8 mouse cellular contexts compared by ENCODE assay signal in genomic region chr15:89180571-89181229, GRCm38 (mm10). TPM values are rescaled to one million over a fixed set of nuclear protein-coding genes. Genes with fewer than 3 reads are reported as not detected.
A peak's percentile ranks its signal among the peaks of the same experiment; 100 is the strongest.
DNase-seq lines count a peak whose midpoint lies in the region; ATAC-seq and TF ChIP-seq lines count a peak whose summit lies in the region.

Plxnb2 (minus strand) TSS chr15:89180788.

- H3K36me3 ChIP-seq in lung, embryonic 14.5 days (ENCODE audit: insufficient read depth) = no peaks in the 10 kb centered on the region

- peak; percentile 87 for ATAC-seq in lung, embryonic 14.5 days (ENCODE audit: insufficient read depth)

- no peaks in the 10 kb centered on the region for H3K9me3 ChIP-seq in lung, embryonic 14.5 days (ENCODE audit: low read depth, low read length)

- H3K4me2 ChIP-seq in lung, embryonic 14.5 days = peak within 1 kb of the TSS; percentile 63

- peak within 1 kb of the TSS; percentile 96 for H3K27ac ChIP-seq in layer of hippocampus, adult 2 months
- peak within 1 kb of the TSS; percentile 90 for H3K27ac ChIP-seq in lung, embryonic 14.5 days (ENCODE audit: low read depth)

- peak within 1 kb of the TSS; percentile 87 for H3K9ac ChIP-seq in lung, embryonic 14.5 days

- H3K27me3 ChIP-seq in lung, embryonic 14.5 days (ENCODE audit: insufficient read depth, low read length) = no peaks in the 10 kb centered on the region

- under 1% methylated on average over 62 of the region's 72 CpGs for WGBS in lung, embryonic 14.5 days

- peak within 1 kb of the TSS; percentile 75 for H3K4me3 ChIP-seq in layer of hippocampus, adult 2 months
- H3K4me3 ChIP-seq in lung, embryonic 14.5 days (ENCODE audit: low read depth, low read length) = peak within 1 kb of the TSS; percentile 79

- DNase-seq in Muller cell, postnatal 12 days (ENCODE audit: inconsistent ontology term) = peak; percentile 97
- DNase-seq in cerebellum, adult 18-20 months = peak; percentile 75 to 84
- DNase-seq in forelimb bud, embryonic 11.5 days (ENCODE audit: low read depth, low spot score) = peak; percentile 84
- peak; percentile 77 to 87 for DNase-seq in heart, postnatal 36 days
- peak; percentile 68 to 76 for DNase-seq in layer of hippocampus, adult 2 months (ENCODE audit: low spot score in 2 of 2)
- peak; percentile 94 for DNase-seq in lung, embryonic 14.5 days
- peak; percentile 81 for DNase-seq in ovary, adult 18-20 months (ENCODE audit: low spot score)
- no peak for DNase-seq in T-cell, adult 2 months (ENCODE audit: low spot score)

- TF ChIP-seq CTCF in layer of hippocampus, adult 2 months (conservative IDR thresholded peaks at IDR 0.05) = no peak
- no peak for TF ChIP-seq CTCF in lung, embryonic 14.5 days (IDR thresholded peaks at IDR 0.05; ENCODE audit: low read depth)

- peaks cover 28% of the 10 kb centered on the region for H3K4me1 ChIP-seq in lung, embryonic 14.5 days (ENCODE audit: insufficient read depth)

- intact Hi-C loops in heart, postnatal 36 days (cut with DNase I) = loop anchor here (1.0 kb wide), 1 partner anchor 16 kb away; the partner anchor contains the start of gene Dennd6b

RNA-seq across cellular contexts. Expression of gene Plxnb2, which starts in this region (rescaled TPM):
- 100 to 1,000 TPM in 1 of 2 experiments, 10 to 100 TPM in 1; 92.4 to 100 TPM for total RNA-seq in heart, postnatal 36 days (2021)
- 10 to 100 TPM; 49.7 to 59.1 TPM for total RNA-seq in layer of hippocampus, adult 2 months (2021)
- polyA plus RNA-seq in lung, embryonic 14.5 days (2014; fragmentation: Nextera tagmentation; extraction: Ambion mirVana) = 149 and 156 TPM in 2 replicates
